Mouse (Mus musculus) hindbrain, embryonic 10.5 days (tissue): ENCODE measurements at regions not wholly inside any gene's neighbourhood (a gene's known extent, or its start where the extent isn't known, plus 50 kb on each side); places are given as distances from the start of the nearest gene placed in this dataset.

Experiments
- DNase-seq: peaks from one replicate; pipeline ENCODE4 v3.0.0-alpha.2; 2017; ENCODE audit warnings: low spot score
- H3K27ac ChIP-seq: fragments of 300-500 bp; sonication (generic); 2 replicates; pipeline ENCODE4 v1.5.1; 2016; ENCODE audit warnings: mild to moderate bottlenecking, moderate library complexity
- H3K27me3 ChIP-seq: fragments of 300-500 bp; sonication (generic); 2 replicates; pipeline ENCODE4 v1.6.1; 2016; ENCODE audit warnings: mild to moderate bottlenecking; ENCODE audit not compliant: poor library complexity, insufficient read depth, severe bottlenecking
- H3K36me3 ChIP-seq: fragments of 300-500 bp; sonication (generic); 2 replicates; pipeline ENCODE4 v1.6.1; 2016; ENCODE audit warnings: mild to moderate bottlenecking, moderate library complexity
- H3K4me1 ChIP-seq: fragments of 300-500 bp; sonication (generic); replicated peaks from 2 replicates; pipeline ENCODE4 v1.6.1; 2016; ENCODE audit warnings: mild to moderate bottlenecking
- H3K4me3 ChIP-seq: fragments of 300-500 bp; sonication (generic); 2 replicates; pipeline ENCODE4 v1.5.1; 2016; ENCODE audit warnings: mild to moderate bottlenecking, moderate library complexity
- H3K9me3 ChIP-seq: fragments of 300-500 bp; sonication (generic); 2 replicates; pipeline ENCODE4 v1.6.1; 2016; ENCODE audit warnings: mild to moderate bottlenecking, moderate library complexity
- WGBS: fragments of 180-500 bp; shearing (Covaris S2); methylation state at CpG from one replicate; pipeline ENCODE4 v1.1.7; 2016; 5-methylcytosine and 5-hydroxymethylcytosine counted together

DNA sequence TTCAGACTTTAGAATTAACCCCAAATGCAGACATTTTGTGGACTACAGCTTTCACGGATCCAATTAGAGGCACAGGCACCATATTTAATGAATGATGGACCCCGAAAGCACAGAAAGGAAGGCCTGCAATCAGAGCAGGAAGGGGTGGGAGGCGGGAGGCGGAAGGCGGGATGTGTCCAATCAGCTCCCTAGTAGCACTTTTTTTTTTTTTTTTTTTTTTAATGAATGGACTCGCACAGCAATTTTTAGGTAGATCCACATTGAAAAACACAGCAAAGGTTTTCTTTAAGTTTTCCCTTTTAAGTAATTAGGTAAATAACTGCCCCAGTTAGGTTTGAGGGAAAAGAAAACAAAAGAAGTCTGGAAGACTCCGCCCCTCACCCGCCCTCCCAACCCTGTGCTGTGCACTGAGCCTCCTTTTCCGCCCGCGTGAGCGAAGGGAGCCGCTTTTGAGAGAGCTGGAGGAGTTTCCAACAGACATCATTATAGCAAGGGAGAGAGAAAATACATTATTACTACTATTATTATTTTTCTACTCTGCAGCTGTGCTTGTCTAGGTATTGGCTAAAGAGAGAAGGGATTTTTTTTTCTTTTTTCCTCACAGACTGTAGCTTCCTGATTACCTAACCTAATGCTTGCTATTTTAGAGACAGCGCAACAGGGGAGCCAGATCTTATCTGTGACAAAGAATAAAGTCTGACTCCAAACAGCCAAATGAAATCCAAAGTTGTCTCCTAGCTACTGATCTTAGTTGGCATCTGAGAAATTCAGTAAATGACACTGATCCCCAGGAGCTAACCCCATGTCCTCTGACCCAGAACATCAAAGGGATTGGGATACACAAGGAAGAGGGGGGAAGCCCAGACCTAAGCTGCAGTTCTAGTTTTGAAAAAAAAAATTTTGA is 232.0 kb upstream of the Sash1 start:
- H3K27ac ChIP-seq, result peak overlapping the region; percentile 87
- 15% methylated on average over 14 of the region's 14 CpGs for WGBS
- peaks cover 25% of the 10 kb centered on the region for H3K4me1 ChIP-seq
- no peaks in the 10 kb centered on the region for H3K36me3 ChIP-seq
- no peaks in the 10 kb centered on the region for H3K9me3 ChIP-seq
- H3K4me3 ChIP-seq, result peak overlapping the region; percentile 39
- no peaks in the 10 kb centered on the region for H3K27me3 ChIP-seq
- peak; percentile 55 for DNase-seq

GRCm38 (mm10) chr10:9117134-9117533 is 231.3 kb upstream of the Sash1 start:
- no peaks in the 10 kb centered on the region for H3K36me3 ChIP-seq
- DNase-seq, result no peak
- peaks cover 25% of the 10 kb centered on the region for H3K4me1 ChIP-seq
- peak overlapping the region; percentile 39 for H3K4me3 ChIP-seq
- H3K27ac ChIP-seq, result peak overlapping the region; percentile 87
- no peaks in the 10 kb centered on the region for H3K9me3 ChIP-seq
- H3K27me3 ChIP-seq, result no peaks in the 10 kb centered on the region
- 87% methylated on average over 7 of the region's 7 CpGs for WGBS

DNA sequence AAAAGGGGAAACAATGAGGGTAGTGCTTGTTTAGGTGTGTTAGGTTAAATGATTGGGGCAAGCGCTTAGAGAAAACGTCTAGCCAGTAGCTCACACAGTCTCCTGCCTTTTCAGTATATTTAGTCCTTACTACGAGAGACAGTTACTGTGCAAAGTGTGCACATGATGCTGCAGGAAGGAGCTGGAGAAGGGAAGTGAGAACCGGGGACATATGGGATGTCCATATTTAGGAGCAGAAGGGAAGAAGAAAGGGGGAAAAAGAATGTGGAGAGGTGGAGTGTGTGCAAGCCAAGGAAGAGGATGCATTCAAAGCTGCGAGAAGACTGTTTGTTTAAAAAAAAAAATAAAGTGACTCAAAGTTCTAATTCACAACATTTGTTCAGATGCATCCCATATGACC is 227.8 kb upstream of the Sash1 start:
- Histone ChIP-seq H3K27me3 (no peaks in the 10 kb centered on the region), H3K9me3 (peaks cover 7% of the 10 kb centered on the region), H3K36me3 (no peaks in the 10 kb centered on the region), H3K27ac (no peak overlapping the region), H3K4me1 (peaks cover 16% of the 10 kb centered on the region), H3K4me3 (no peak overlapping the region)
- no peak for DNase-seq
- WGBS, result 83% methylated on average over 5 of the region's 5 CpGs

DNA sequence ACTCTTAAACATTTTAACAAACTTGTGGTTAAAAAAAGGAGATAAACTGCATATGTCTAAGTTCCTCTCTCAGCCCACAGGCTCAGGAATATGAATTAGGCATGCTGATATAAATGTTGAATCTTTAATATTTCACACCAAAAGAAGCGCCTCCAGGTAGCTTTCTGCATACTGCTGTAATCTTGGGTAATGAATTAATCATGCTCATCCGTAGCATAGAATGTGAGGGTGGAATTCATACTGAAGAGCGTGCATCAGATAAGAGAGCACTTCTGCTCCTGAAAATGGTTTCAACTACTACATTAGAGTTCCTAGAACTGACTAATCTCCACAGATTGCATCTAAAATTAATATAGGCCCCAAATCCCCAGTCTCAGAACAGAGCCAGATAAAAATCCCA is 225.2 kb upstream of the Sash1 start:
- Histone ChIP-seq H3K4me3 (no peak overlapping the region), H3K36me3 (no peaks in the 10 kb centered on the region), H3K9me3 (peaks cover 7% of the 10 kb centered on the region), H3K27ac (no peak overlapping the region), H3K27me3 (no peaks in the 10 kb centered on the region), H3K4me1 (no peaks in the 10 kb centered on the region)
- 98% methylated on average over 3 of the region's 3 CpGs for WGBS
- no peak for DNase-seq

DNA sequence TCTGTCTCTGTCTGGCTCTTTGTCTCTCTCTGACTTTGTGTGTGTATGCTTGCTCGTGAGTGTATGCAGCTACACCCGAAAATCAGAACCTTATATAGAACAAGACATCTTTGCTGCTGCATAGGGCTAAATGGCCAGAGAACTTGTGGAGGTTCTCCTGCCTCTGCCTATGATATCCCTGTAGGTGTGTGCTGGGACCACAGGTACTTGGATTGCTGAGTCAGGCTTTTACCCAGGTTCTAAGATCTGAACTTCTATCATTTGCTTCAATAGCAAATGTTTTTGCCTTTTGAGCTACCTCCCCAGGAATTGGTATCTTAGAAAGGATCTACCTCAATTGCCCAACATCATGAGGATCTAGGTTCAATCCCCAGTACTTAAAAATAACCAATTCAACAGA is 210.3 kb upstream of the Sash1 start:
- Histone ChIP-seq H3K4me1 (no peaks in the 10 kb centered on the region), H3K36me3 (no peaks in the 10 kb centered on the region), H3K27ac (no peak overlapping the region), H3K4me3 (no peak overlapping the region), H3K27me3 (no peaks in the 10 kb centered on the region), H3K9me3 (no peaks in the 10 kb centered on the region)
- WGBS, result 87% methylated on average over 2 of the region's 2 CpGs
- DNase-seq, result no peak

DNA sequence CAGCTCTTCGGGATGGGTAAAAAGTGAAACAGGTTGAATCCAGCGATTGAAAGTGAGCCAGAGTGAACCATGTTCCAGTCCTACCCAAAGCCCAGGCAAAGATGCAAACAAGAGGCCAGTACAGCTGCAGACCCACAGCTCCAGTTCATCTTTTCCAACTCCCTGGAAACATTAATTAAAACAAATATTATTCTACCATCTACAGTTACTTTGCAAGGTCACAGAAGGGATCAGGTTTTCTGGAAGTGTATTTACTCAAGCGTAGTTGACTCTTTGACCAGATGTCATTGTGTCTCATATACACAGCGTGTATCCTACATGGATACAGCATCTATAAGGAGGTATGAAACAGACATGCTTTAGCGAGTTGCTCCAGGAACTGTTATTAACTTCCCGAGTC is 209.3 kb upstream of the Sash1 start:
- H3K4me1 ChIP-seq, result no peaks in the 10 kb centered on the region
- H3K36me3 ChIP-seq, result no peaks in the 10 kb centered on the region
- no peaks in the 10 kb centered on the region for H3K9me3 ChIP-seq
- no peak for DNase-seq
- WGBS, result 72% methylated on average over 6 of the region's 6 CpGs
- H3K27ac ChIP-seq, result no peak overlapping the region
- H3K4me3 ChIP-seq, result no peak overlapping the region
- no peaks in the 10 kb centered on the region for H3K27me3 ChIP-seq

GRCm38 (mm10) chr10:9092237-9092885 is 206.5 kb upstream of the Sash1 start:
- Histone ChIP-seq H3K4me3 (no peak overlapping the region), H3K27me3 (no peaks in the 10 kb centered on the region), H3K9me3 (no peaks in the 10 kb centered on the region), H3K27ac (no peak overlapping the region), H3K4me1 (no peaks in the 10 kb centered on the region), H3K36me3 (no peaks in the 10 kb centered on the region)
- 88% methylated on average over 10 of the region's 10 CpGs for WGBS
- DNase-seq, result no peak

GRCm38 (mm10) chr10:9090961-9091360 is 205.1 kb upstream of the Sash1 start:
- WGBS, result 90% methylated on average over 6 of the region's 6 CpGs
- Histone ChIP-seq H3K36me3 (no peaks in the 10 kb centered on the region), H3K9me3 (no peaks in the 10 kb centered on the region), H3K4me3 (no peak overlapping the region), H3K27ac (no peak overlapping the region), H3K4me1 (no peaks in the 10 kb centered on the region), H3K27me3 (no peaks in the 10 kb centered on the region)
- DNase-seq, result no peak

GRCm38 (mm10) chr10:9087871-9088270 is 202.0 kb upstream of the Sash1 start:
- 92% methylated on average over 3 of the region's 3 CpGs for WGBS
- DNase-seq, result no peak
- H3K4me3 ChIP-seq, result no peak overlapping the region
- no peaks in the 10 kb centered on the region for H3K36me3 ChIP-seq
- H3K27me3 ChIP-seq, result no peaks in the 10 kb centered on the region
- H3K4me1 ChIP-seq, result no peaks in the 10 kb centered on the region
- H3K27ac ChIP-seq, result no peak overlapping the region
- H3K9me3 ChIP-seq, result no peaks in the 10 kb centered on the region

DNA sequence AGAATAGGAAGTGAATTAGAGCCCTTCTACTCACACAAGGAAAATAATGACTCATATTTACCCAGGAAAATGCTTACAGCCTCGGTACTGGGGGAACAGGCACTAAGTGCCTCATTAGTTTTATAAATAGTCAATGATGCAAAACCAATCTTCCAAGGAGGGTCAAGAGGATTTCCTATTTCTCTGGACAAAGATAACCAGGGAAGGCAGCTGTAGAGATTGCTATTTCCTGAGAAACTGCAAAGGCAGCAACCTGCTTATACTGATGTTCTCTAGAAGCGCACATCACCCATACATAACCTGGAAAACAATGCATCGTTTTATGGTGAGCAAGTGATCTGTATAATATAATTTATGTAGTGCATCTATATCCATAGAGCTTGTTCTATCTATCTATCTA is 201.3 kb upstream of the Sash1 start:
- no peak overlapping the region for H3K4me3 ChIP-seq
- WGBS, result 90% methylated on average over 3 of the region's 3 CpGs
- no peak overlapping the region for H3K27ac ChIP-seq
- no peaks in the 10 kb centered on the region for H3K9me3 ChIP-seq
- H3K4me1 ChIP-seq, result no peaks in the 10 kb centered on the region
- no peaks in the 10 kb centered on the region for H3K36me3 ChIP-seq
- H3K27me3 ChIP-seq, result no peaks in the 10 kb centered on the region
- DNase-seq, result no peak

DNA sequence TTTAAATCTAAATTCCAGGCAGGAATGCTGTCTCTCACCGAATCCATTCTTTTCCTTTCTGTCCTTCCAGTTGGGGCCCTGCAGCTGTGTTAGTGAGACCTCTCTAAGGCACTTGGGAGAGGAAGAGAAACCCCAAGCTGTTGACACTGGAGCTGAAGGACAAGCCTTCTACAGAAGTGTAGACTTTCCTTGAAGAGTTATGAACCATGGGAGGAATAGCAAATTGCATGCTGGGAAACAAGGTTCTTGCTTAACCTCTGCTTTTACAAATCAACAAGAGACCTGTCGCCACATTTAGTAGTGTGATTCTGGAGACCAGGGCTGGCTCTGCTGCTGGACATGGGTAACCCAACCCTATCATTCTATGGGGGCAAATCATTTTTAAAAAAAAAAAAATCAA is 200.8 kb upstream of the Sash1 start:
- no peaks in the 10 kb centered on the region for H3K36me3 ChIP-seq
- no peaks in the 10 kb centered on the region for H3K4me1 ChIP-seq
- no peaks in the 10 kb centered on the region for H3K27me3 ChIP-seq
- no peak for DNase-seq
- no peak overlapping the region for H3K4me3 ChIP-seq
- WGBS, result 89% methylated on average over 2 of the region's 2 CpGs
- no peak overlapping the region for H3K27ac ChIP-seq
- no peaks in the 10 kb centered on the region for H3K9me3 ChIP-seq

DNA sequence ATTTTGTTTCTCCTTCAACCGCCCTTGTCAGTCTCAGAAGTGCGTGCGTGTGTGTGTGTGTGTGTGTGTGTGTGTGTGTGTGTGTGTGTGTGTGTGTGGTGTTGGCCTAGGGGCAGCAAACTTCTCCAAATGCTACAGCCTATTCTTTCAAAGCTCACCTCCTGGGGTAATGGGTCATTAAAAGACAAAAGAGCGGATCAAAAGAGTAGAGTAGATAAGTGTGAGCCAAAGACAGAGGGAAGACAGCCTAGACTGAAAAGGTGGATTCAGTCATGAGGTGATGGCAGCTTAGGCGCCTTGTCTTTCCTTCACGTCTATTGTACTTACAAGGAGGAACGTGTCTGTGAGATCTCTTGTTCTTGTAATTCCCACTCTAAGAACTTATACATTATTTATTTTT is 199.6 kb upstream of the Sash1 start:
- no peaks in the 10 kb centered on the region for H3K9me3 ChIP-seq
- H3K4me3 ChIP-seq, result no peak overlapping the region
- no peaks in the 10 kb centered on the region for H3K36me3 ChIP-seq
- 59% methylated on average over 7 of the region's 7 CpGs for WGBS
- no peak for DNase-seq
- no peaks in the 10 kb centered on the region for H3K4me1 ChIP-seq
- H3K27me3 ChIP-seq, result no peaks in the 10 kb centered on the region
- H3K27ac ChIP-seq, result no peak overlapping the region

DNA sequence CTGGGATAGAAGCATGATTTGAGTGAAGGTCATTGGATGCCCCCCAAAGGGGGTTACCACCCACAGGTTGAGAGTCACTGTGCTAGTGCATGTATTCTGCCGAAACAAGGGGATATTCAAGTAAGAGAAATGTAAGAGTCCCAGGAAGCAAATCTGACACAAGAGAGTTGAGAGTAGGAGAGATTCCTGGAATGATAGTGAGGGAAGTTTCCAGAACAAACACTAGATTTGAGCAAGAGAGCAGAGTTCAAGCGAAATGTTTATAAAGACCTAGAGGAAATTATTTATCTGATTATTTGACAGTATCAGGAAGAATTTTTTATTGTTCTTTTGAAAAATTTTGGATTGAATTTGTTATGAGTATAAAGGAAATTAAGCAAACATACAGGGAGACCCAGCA is 189.0 kb upstream of the Sash1 start:
- 91% methylated on average over 2 of the region's 2 CpGs for WGBS
- H3K36me3 ChIP-seq, result no peaks in the 10 kb centered on the region
- no peaks in the 10 kb centered on the region for H3K27me3 ChIP-seq
- H3K4me1 ChIP-seq, result no peaks in the 10 kb centered on the region
- DNase-seq, result no peak
- H3K27ac ChIP-seq, result no peak overlapping the region
- no peak overlapping the region for H3K4me3 ChIP-seq
- H3K9me3 ChIP-seq, result no peaks in the 10 kb centered on the region
